Mouse (Mus musculus): Measurements from ENCODE around the gene Sox14. TPM values are rescaled to one million over a fixed set of nuclear protein-coding genes. Genes with fewer than 3 reads are reported as not detected.
A peak's percentile ranks its signal among the peaks of the same experiment; 100 is the strongest.

Gene Sox14
- polyA plus RNA-seq, 1 experiment from 2014 or later = 6.6 TPM

GRCm38 (mm10) chr9:99835624-99836430 lies 40.1 kb downstream of the Sox14 start:
- Histone ChIP-seq H3K4me2 (replicated peaks; ENCODE audit: low read depth, low read length) (no peak overlapping the region), H3K4me3 (ENCODE audit: low read depth, low read length) (no peak overlapping the region), H3K9me3 (ENCODE audit: control insufficient read depth, low read length) (no peaks in the 10 kb centered on the region), H3K27ac (ENCODE audit: low read depth, low read length) (no peak overlapping the region), H3K9ac (ENCODE audit: low read depth, low read length) (no peak overlapping the region), H3K36me3 (ENCODE audit: control insufficient read depth, insufficient read depth, low read length) (no peaks in the 10 kb centered on the region), H3K27me3 (ENCODE audit: control insufficient read depth, insufficient read depth, low read length) (no peaks in the 10 kb centered on the region), H3K4me1 (replicated peaks; ENCODE audit: control insufficient read depth, insufficient read depth, low read length) (no peaks in the 10 kb centered on the region)
- ATAC-seq (ENCODE audit: low FRiP score) (no peak), DNase-seq (ENCODE audit: low spot score) (peak; percentile 5)
- 73% methylated on average over 11 of the region's 11 CpGs for WGBS

Other genes with a start within 250 kb of the Sox14 start
- gene Dzip1l, start 246.7 kb downstream of the Sox14 start, polyA plus RNA-seq (2014; fragmentation: Nextera tagmentation; extraction: Ambion mirVana) = 12.0 and 14.5 TPM in 2 replicates
- not detected in 2 replicates for gene Cldn18, start 158.9 kb downstream of the Sox14 start, polyA plus RNA-seq (2014; fragmentation: Nextera tagmentation; extraction: Ambion mirVana)

Measured in hindbrain, embryonic 11.5 days (tissue).